Mouse (Mus musculus) embryonic fibroblast, embryonic 13.5 days (primary cell): ENCODE measurements around the gene Sipa1. TPM values are rescaled to one million over a fixed set of nuclear protein-coding genes. Genes with fewer than 3 reads are reported as not detected.
"Not testable (repeated sequence)": the region's sequence is repeated elsewhere in the genome, so short reads cannot be mapped to it uniquely, and the experiment has no call there.

Experiments used
- H3K27ac ChIP-seq: 2 replicates; pipeline ENCODE4 v1.5.1; 2012; ENCODE audit warnings: low read length, control low read depth, inconsistent platforms; ENCODE audit not compliant: insufficient read depth
- H3K4me1 ChIP-seq: 2 replicates; pipeline ENCODE4 v1.6.1; 2011; ENCODE audit warnings: low read length; ENCODE audit not compliant: control insufficient read depth, insufficient read depth
- H3K4me3 ChIP-seq: 2 replicates; pipeline ENCODE4 v1.5.1; 2011; ENCODE audit warnings: mild to moderate bottlenecking, control low read depth, low read length; ENCODE audit not compliant: insufficient read depth
- CTCF ChIP-seq: IDR thresholded peaks from 2 replicates; pipeline ENCODE4 v1.5.1; 2011; ENCODE audit warnings: mild to moderate bottlenecking, control low read depth, low read length, moderate library complexity, borderline replicate concordance; ENCODE audit not compliant: insufficient read depth
- POLR2A ChIP-seq: IDR thresholded peaks from 2 replicates; pipeline ENCODE4 v1.6.1; 2011; ENCODE audit warnings: low read depth, mild to moderate bottlenecking, control low read depth, low read length, moderate library complexity
- polyA plus RNA-seq: library from polyadenylated mRNA; stranded (reverse); fragments of >200 nt; gene quantifications from 2 replicates; pipeline ENCODE4 v1.2.4, GENCODE M21; 2011; ENCODE audit warnings: low read depth; ENCODE audit not compliant: missing spikeins, insufficient read length

The Sipa1 gene
- polyA plus RNA-seq, 1 experiment, result 16.7 TPM

GRCm38 (mm10) chr19:5687738-5688137, 24.2 kb upstream of the Sipa1 start:
- H3K27ac ChIP-seq, result peak overlapping the region; percentile 70; the same call in 1 of the 2 replicates
- peak overlapping the region; percentile 86 for H3K4me3 ChIP-seq
- TF ChIP-seq POLR2A, result no peak
- no peak for TF ChIP-seq CTCF
- peaks cover 7% of the 10 kb centered on the region; the same call in 1 of the 2 replicates for H3K4me1 ChIP-seq

- not testable (repeated sequence) for H3K4me3 ChIP-seq, H3K27ac ChIP-seq, H3K4me1 ChIP-seq
Measured at GRCm38 (mm10) chr19:5686954-5687353, 23.4 kb upstream of the Sipa1 start.

GRCm38 (mm10) chr19:5686437-5686836, 22.9 kb upstream of the Sipa1 start:
- Histone ChIP-seq H3K4me1 (0 out of 2 replicates have a peak, but pooled peaks cover 5% of the 10 kb centered on the region), H3K27ac (no peak overlapping the region), H3K4me3 (no peak overlapping the region)
- no peak for TF ChIP-seq POLR2A
- TF ChIP-seq CTCF, result no peak

- 0 out of 2 replicates have a peak, but pooled peaks cover 5% of the 10 kb centered on the region for H3K4me1 ChIP-seq
- TF ChIP-seq CTCF, result no peak
- TF ChIP-seq POLR2A, result no peak
- no peak overlapping the region for H3K4me3 ChIP-seq
- no peak overlapping the region for H3K27ac ChIP-seq
Measured at GRCm38 (mm10) chr19:5685861-5686260, 22.4 kb upstream of the Sipa1 start.

- Histone ChIP-seq H3K4me1 (0 out of 2 replicates have a peak, but pooled peaks cover 5% of the 10 kb centered on the region), H3K27ac (no peak overlapping the region), H3K4me3 (no peak overlapping the region)
- no peak for TF ChIP-seq POLR2A
- TF ChIP-seq CTCF, result no peak
Measured at GRCm38 (mm10) chr19:5685431-5685830, 21.9 kb upstream of the Sipa1 start.

- TF ChIP-seq CTCF (no peak), POLR2A (no peak)
- Histone ChIP-seq H3K27ac (no peak overlapping the region), H3K4me1 (0 out of 2 replicates have a peak, but pooled peaks cover 5% of the 10 kb centered on the region), H3K4me3 (no peak overlapping the region)
Measured at GRCm38 (mm10) chr19:5684985-5685384, 21.5 kb upstream of the Sipa1 start.

- no peak overlapping the region for H3K27ac ChIP-seq
- no peak for TF ChIP-seq CTCF
- TF ChIP-seq POLR2A, result no peak
- 0 out of 2 replicates have a peak, but pooled peaks cover 5% of the 10 kb centered on the region for H3K4me1 ChIP-seq
- H3K4me3 ChIP-seq, result no peak overlapping the region
Measured at GRCm38 (mm10) chr19:5684236-5684635, 20.7 kb upstream of the Sipa1 start.

GRCm38 (mm10) chr19:5680432-5680831, 16.9 kb upstream of the Sipa1 start:
- Histone ChIP-seq H3K27ac (no peak overlapping the region), H3K4me1 (no peaks in the 10 kb centered on the region), H3K4me3 (no peak overlapping the region)
- no peak for TF ChIP-seq CTCF
- no peak for TF ChIP-seq POLR2A

- Histone ChIP-seq H3K27ac (no peak overlapping the region), H3K4me1 (0 out of 2 replicates have a peak, but pooled peaks cover 2% of the 10 kb centered on the region), H3K4me3 (no peak overlapping the region)
- no peak for TF ChIP-seq CTCF
Measured at GRCm38 (mm10) chr19:5668372-5668771, 4.9 kb upstream of the Sipa1 start.

- peaks cover 9% of the 10 kb centered on the region; the same call in 1 of the 2 replicates for H3K4me1 ChIP-seq
- no peak overlapping the region for H3K27ac ChIP-seq
- no peak overlapping the region for H3K4me3 ChIP-seq
- TF ChIP-seq CTCF (no peak), POLR2A (no peak)
Measured at GRCm38 (mm10) chr19:5666386-5666785, 2.9 kb upstream of the Sipa1 start.

GRCm38 (mm10) chr19:5665465-5665864, 2.0 kb upstream of the Sipa1 start:
- no peak overlapping the region for H3K27ac ChIP-seq
- peaks cover 11% of the 10 kb centered on the region; the same call in 1 of the 2 replicates for H3K4me1 ChIP-seq
- no peak overlapping the region for H3K4me3 ChIP-seq
- TF ChIP-seq POLR2A (no peak), CTCF (no peak)
